Mouse (Mus musculus) stomach, postnatal 0 days (tissue): ENCODE measurements around the gene Rps11.

ENCODE experiments used
- CTCF ChIP-seq: IDR thresholded peaks from 2 replicates; pipeline ENCODE4 v1.5.1; 2016; ENCODE audit warnings: antibody characterized with exemption, low read depth, mild to moderate bottlenecking, moderate library complexity
- EP300 ChIP-seq: optimal IDR thresholded peaks from 2 replicates; pipeline ENCODE3; 2016; ENCODE audit warnings: antibody characterized with exemption

DNA sequence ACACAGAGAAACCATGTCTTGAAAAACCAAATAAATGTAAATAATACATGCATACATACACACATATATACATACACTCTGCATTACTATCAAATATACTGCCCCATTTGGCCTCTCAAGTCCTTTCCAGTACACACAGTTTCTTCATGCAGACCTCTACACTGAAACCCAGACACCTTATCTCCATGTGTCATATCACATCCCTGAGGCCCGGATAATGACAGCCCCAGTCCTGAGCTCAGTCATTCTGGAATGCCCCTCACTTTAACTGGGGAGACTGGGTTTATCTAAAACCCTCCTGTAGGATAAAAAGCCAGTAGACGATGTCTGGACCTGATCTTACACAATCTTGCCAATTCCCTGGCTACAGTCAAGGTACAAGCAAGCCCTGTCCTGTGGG is 10.8 kb downstream of the Rps11 start:
- TF ChIP-seq CTCF (no peak), EP300 (no peak)
